Mouse (Mus musculus) neural tube, embryonic 14.5 days (tissue): ENCODE data around the gene Cacng2. TPM values are rescaled to one million over a fixed set of nuclear protein-coding genes. Genes with fewer than 3 reads are reported as not detected.

Experiments
- ATAC-seq: fragments of 200-750 bp; cut with Nextera tagmentation; 2 replicates; pipeline ENCODE4 v1.8.0; 2017; ENCODE audit warnings: low read depth, mild to moderate bottlenecking, moderate TSS enrichment, moderate library complexity
- H3K27ac ChIP-seq: fragments of 300-500 bp; sonication (generic); 2 replicates; pipeline ENCODE4 v1.5.1; 2014; ENCODE audit warnings: low read depth, mild to moderate bottlenecking, control low read depth, low read length, moderate library complexity, mixed read lengths
- H3K27me3 ChIP-seq: fragments of 300-500 bp; sonication (generic); 2 replicates; pipeline ENCODE4 v1.6.1; 2014; ENCODE audit warnings: low read length; ENCODE audit not compliant: control insufficient read depth, insufficient read depth
- H3K36me3 ChIP-seq: fragments of 300-500 bp; sonication (generic); 2 replicates; pipeline ENCODE4 v1.6.1; 2014; ENCODE audit warnings: low read length, mixed read lengths; ENCODE audit not compliant: control insufficient read depth, insufficient read depth
- H3K4me1 ChIP-seq: fragments of 300-500 bp; sonication (generic); 2 replicates; pipeline ENCODE4 v1.6.1; 2014; ENCODE audit warnings: low read length; ENCODE audit not compliant: control insufficient read depth, insufficient read depth
- H3K4me2 ChIP-seq: fragments of 300-500 bp; sonication (generic); 2 replicates; pipeline ENCODE4 v1.6.1; 2014; ENCODE audit warnings: mild to moderate bottlenecking, low read depth, low read length, control low read depth
- H3K4me3 ChIP-seq: fragments of 300-500 bp; sonication (generic); 2 replicates; pipeline ENCODE4 v1.5.1; 2014; ENCODE audit warnings: low read depth, low read length, control low read depth, mixed read lengths
- H3K9ac ChIP-seq: fragments of 300-500 bp; sonication (generic); replicated peaks from 2 replicates; pipeline ENCODE4 v1.6.1; 2014; ENCODE audit warnings: low read depth, mild to moderate bottlenecking, control low read depth, low read length, mixed read lengths
- H3K9me3 ChIP-seq: fragments of 300-500 bp; sonication (generic); 2 replicates; pipeline ENCODE4 v1.6.1; 2016; ENCODE audit warnings: low read length; ENCODE audit not compliant: control insufficient read depth
- WGBS: fragments of 180-500 bp; shearing (Covaris S2); extraction: QIAGEN DNeasy Blood & Tissue Kit; methylation state at CpG from one replicate; pipeline ENCODE4 v1.1.7; 2014; 5-methylcytosine and 5-hydroxymethylcytosine counted together
- polyA plus RNA-seq: library from polyadenylated mRNA; unstranded; fragments of >200 nt; fragmentation: Nextera tagmentation; extraction: Ambion mirVana; gene quantifications from 2 replicates; pipeline ENCODE4 v1.2.1, GENCODE M21; 2014

Cacng2 gene
- polyA plus RNA-seq, 1 experiment from 2014 or later, result 21.0 TPM

- Histone ChIP-seq H3K36me3 (no peaks in the 10 kb centered on the region), H3K9me3 (no peaks in the 10 kb centered on the region), H3K27ac (no peak overlapping the region), H3K4me3 (no peak overlapping the region), H3K4me2 (no peak overlapping the region), H3K27me3 (no peaks in the 10 kb centered on the region), H3K4me1 (peaks cover 3% of the 10 kb centered on the region; the same call in 1 of the 2 replicates), H3K9ac (no peak overlapping the region)
- 62% methylated on average over 5 of the region's 5 CpGs for WGBS
- ATAC-seq, result no peak
Measured at GRCm38 (mm10) chr15:78078206-78078605, 41.6 kb downstream of the Cacng2 start.

- Histone ChIP-seq H3K4me1 (no peaks in the 10 kb centered on the region), H3K9ac (no peak overlapping the region), H3K9me3 (no peaks in the 10 kb centered on the region), H3K4me2 (no peak overlapping the region), H3K36me3 (no peaks in the 10 kb centered on the region), H3K27me3 (no peaks in the 10 kb centered on the region), H3K4me3 (no peak overlapping the region), H3K27ac (no peak overlapping the region)
- WGBS, result 45% methylated on average over 3 of the region's 3 CpGs
- ATAC-seq, result no peak
Measured at GRCm38 (mm10) chr15:78075921-78076320, 43.9 kb downstream of the Cacng2 start.

GRCm38 (mm10) chr15:78073109-78073508 is 46.7 kb downstream of the Cacng2 start:
- Histone ChIP-seq H3K4me2 (no peak overlapping the region), H3K27me3 (no peaks in the 10 kb centered on the region), H3K36me3 (no peaks in the 10 kb centered on the region), H3K4me3 (no peak overlapping the region), H3K9ac (no peak overlapping the region), H3K27ac (no peak overlapping the region), H3K4me1 (no peaks in the 10 kb centered on the region), H3K9me3 (no peaks in the 10 kb centered on the region)
- WGBS, result 91% methylated on average over 7 of the region's 7 CpGs
- no peak for ATAC-seq

- no peak for ATAC-seq
Measured at GRCm38 (mm10) chr15:78066475-78066874, 53.4 kb downstream of the Cacng2 start.

GRCm38 (mm10) chr15:78065541-78065940 is 54.3 kb downstream of the Cacng2 start:
- Histone ChIP-seq H3K27me3 (no peaks in the 10 kb centered on the region), H3K9ac (no peak overlapping the region), H3K4me2 (no peak overlapping the region), H3K36me3 (no peaks in the 10 kb centered on the region), H3K4me1 (no peaks in the 10 kb centered on the region; the same call in 1 of the 2 replicates), H3K27ac (no peak overlapping the region), H3K4me3 (no peak overlapping the region), H3K9me3 (no peaks in the 10 kb centered on the region)
- 12% methylated on average over 5 of the region's 5 CpGs for WGBS
- no peak for ATAC-seq

More at GRCm38 (mm10) chr15:78066475-78066874, 53.4 kb downstream of the Cacng2 start:
- Histone ChIP-seq H3K4me1 (no peaks in the 10 kb centered on the region; the same call in 1 of the 2 replicates), H3K27me3 (no peaks in the 10 kb centered on the region), H3K9me3 (no peaks in the 10 kb centered on the region), H3K9ac (no peak overlapping the region), H3K27ac (no peak overlapping the region), H3K4me2 (no peak overlapping the region), H3K4me3 (no peak overlapping the region), H3K36me3 (no peaks in the 10 kb centered on the region)
- WGBS, result 9% methylated on average over 5 of the region's 5 CpGs

GRCm38 (mm10) chr15:78064340-78064739 is 55.5 kb downstream of the Cacng2 start:
- H3K9ac ChIP-seq, result no peak overlapping the region

GRCm38 (mm10) chr15:78062467-78062866 is 57.4 kb downstream of the Cacng2 start:
- Histone ChIP-seq H3K27ac (no peak overlapping the region), H3K27me3 (no peaks in the 10 kb centered on the region), H3K9ac (no peak overlapping the region), H3K4me3 (no peak overlapping the region), H3K4me2 (no peak overlapping the region), H3K9me3 (no peaks in the 10 kb centered on the region), H3K36me3 (no peaks in the 10 kb centered on the region), H3K4me1 (no peaks in the 10 kb centered on the region; the same call in 1 of the 2 replicates)
- ATAC-seq, result no peak
- WGBS, result 71% methylated on average over 14 of the region's 14 CpGs

More at GRCm38 (mm10) chr15:78064340-78064739, 55.5 kb downstream of the Cacng2 start:
- 45% methylated on average over 6 of the region's 6 CpGs for WGBS
- H3K4me3 ChIP-seq, result no peak overlapping the region
- ATAC-seq, result no peak
- H3K36me3 ChIP-seq, result no peaks in the 10 kb centered on the region
- no peak overlapping the region for H3K27ac ChIP-seq
- H3K4me1 ChIP-seq, result no peaks in the 10 kb centered on the region; the same call in 1 of the 2 replicates
- H3K27me3 ChIP-seq, result no peaks in the 10 kb centered on the region
- no peak overlapping the region for H3K4me2 ChIP-seq
- H3K9me3 ChIP-seq, result no peaks in the 10 kb centered on the region

- H3K9ac ChIP-seq, result no peak overlapping the region
- H3K27me3 ChIP-seq, result no peaks in the 10 kb centered on the region
- no peaks in the 10 kb centered on the region for H3K36me3 ChIP-seq
- H3K4me1 ChIP-seq, result no peaks in the 10 kb centered on the region
- H3K9me3 ChIP-seq, result no peaks in the 10 kb centered on the region
- ATAC-seq, result no peak
- WGBS, result 79% methylated on average over 1 of the region's 1 CpGs
- H3K27ac ChIP-seq, result no peak overlapping the region; the same call in 1 of the 2 replicates
- no peak overlapping the region for H3K4me3 ChIP-seq
- H3K4me2 ChIP-seq, result no peak overlapping the region
Measured at GRCm38 (mm10) chr15:78056930-78057329, 62.9 kb downstream of the Cacng2 start.

- H3K36me3 ChIP-seq, result no peaks in the 10 kb centered on the region
- no peak overlapping the region for H3K9ac ChIP-seq
- 85% methylated on average over 10 of the region's 10 CpGs for WGBS
- no peak overlapping the region for H3K4me3 ChIP-seq
- H3K27me3 ChIP-seq, result no peaks in the 10 kb centered on the region; the same call in 1 of the 2 replicates
- no peaks in the 10 kb centered on the region for H3K9me3 ChIP-seq
- H3K4me2 ChIP-seq, result no peak overlapping the region
- no peak overlapping the region for H3K27ac ChIP-seq
- ATAC-seq, result no peak
- H3K4me1 ChIP-seq, result no peaks in the 10 kb centered on the region
Measured at GRCm38 (mm10) chr15:78050682-78051081, 69.1 kb downstream of the Cacng2 start.
